In genomic region chr1:64418567-64418966, GRCm38 (mm10) we compare ENCODE assay signal across 17 mouse cellular contexts.
A peak's percentile ranks its signal among the peaks of the same experiment; 100 is the strongest.
DNase-seq lines count a peak whose midpoint lies in the region; ATAC-seq and TF ChIP-seq lines count a peak whose summit lies in the region.
"Had no signal": no experiment of that assay in that cellular context is flagged by ENCODE, and none has a peak within 500 bp of the region (broad histone marks: within the 10 kb centered on the region; RNA-seq: fewer than 3 reads in every experiment).

No protein-coding gene starts in this region.

- CTCF ChIA-PET in Patski (lab: Charles Lee): interaction anchor here (1.2 kb wide), 2 partner anchors 10 to 297 kb away, joined by 3 read pairs; partner anchors contain the start of gene Klf7

- ATAC-seq in Patski: no peak
- ATAC-seq: forebrain, embryonic 16.5 days had no signal

- H3K27ac ChIP-seq in kidney, adult 2 months (ENCODE audit: insufficient read depth, low read depth, low read length): no peak overlapping the region
- H3K27ac ChIP-seq: liver, embryonic 15.5 days; midbrain, embryonic 10.5 days had no signal

- TF ChIP-seq POLR2A in kidney, adult 2 months (IDR thresholded peaks at IDR 0.05; ENCODE audit: low read depth, low read length): no peak

- DNase-seq in kidney, adult 2 months: no peak
- no peak for DNase-seq in kidney, adult 18-20 months
- DNase-seq in thymus, postnatal 14 days: peak; percentile 9
- no peak for DNase-seq in thymus, postnatal 10 days (ENCODE audit: low spot score in 2 of 2)
- DNase-seq in Patski (ENCODE audit: low read depth, low spot score): no peak
- DNase-seq in splenic B cell, adult 2 months (ENCODE audit: low read depth, low spot score): peak; percentile 17
- no peak for DNase-seq in frontal cortex, postnatal 25 days (ENCODE audit: low spot score in 2 of 2)
- DNase-seq in layer of hippocampus, postnatal 10 days (ENCODE audit: low spot score in 2 of 2): no peak
- DNase-seq: adrenal gland, postnatal 25 days; cerebellum, postnatal 36 days; gastrocnemius, postnatal 14 days; heart, postnatal 36 days; kidney, postnatal 10 days; layer of hippocampus, adult 9-11 months had no signal

- POLR2A ChIA-PET in Patski (lab: Charles Lee): no interaction called here

- H3K36me3 ChIP-seq in kidney, adult 2 months (ENCODE audit: control insufficient read depth, insufficient read depth, low read length): no peaks in the 10 kb centered on the region
- H3K36me3 ChIP-seq in splenic B cell, adult 2 months (ENCODE audit: control insufficient read depth, insufficient read depth, low read length, poor library complexity, severe bottlenecking): no peaks in the 10 kb centered on the region
- H3K36me3 ChIP-seq: liver, embryonic 15.5 days; midbrain, embryonic 10.5 days had no signal

- H3K4me1 ChIP-seq in kidney, adult 2 months (ENCODE audit: control insufficient read depth, insufficient read depth, low read length): no peaks in the 10 kb centered on the region
- H3K4me1 ChIP-seq: liver, embryonic 15.5 days; midbrain, embryonic 10.5 days had no signal

- no peaks in the 10 kb centered on the region for H3K27me3 ChIP-seq in kidney, adult 2 months (replicated peaks; ENCODE audit: control insufficient read depth, insufficient read depth, low read length)
- H3K27me3 ChIP-seq in Patski: no peaks in the 10 kb centered on the region
- H3K27me3 ChIP-seq in splenic B cell, adult 2 months (ENCODE audit: control insufficient read depth, insufficient read depth, low read length, poor library complexity, severe bottlenecking): no peaks in the 10 kb centered on the region
- H3K27me3 ChIP-seq: liver, embryonic 15.5 days had no signal

- in situ Hi-C loops in Patski (cut with MboI; ENCODE audit: low pct_unique_long_range_greater_than_20kb): no loop called here

- peak; percentile 9; the same call in 1 of the 2 replicates for TF ChIP-seq CTCF in kidney, adult 2 months (conservative IDR thresholded peaks at IDR 0.05; ENCODE audit: insufficient read depth, insufficient read length, low read depth, low read length)
- peak; percentile 47 for TF ChIP-seq CTCF in Patski (IDR thresholded peaks at IDR 0.05)

- no peak overlapping the region for H3K4me3 ChIP-seq in kidney, adult 2 months (ENCODE audit: insufficient read depth, low read depth, low read length)
- H3K4me3 ChIP-seq: liver, embryonic 15.5 days; midbrain, embryonic 10.5 days had no signal

Comparison
In these comparisons a context has a peak if more than half of its experiments do, and no peak if none do; other contexts are left out.
1. DNase-seq: peak in thymus, postnatal 14 days (single experiment) and splenic B cell, adult 2 months (single experiment); none in kidney, adult 2 months (single experiment), kidney, adult 18-20 months (single experiment), thymus, postnatal 10 days (0 of 2), Patski (single experiment), frontal cortex, postnatal 25 days (0 of 2) and layer of hippocampus, postnatal 10 days (0 of 2).